Mouse (Mus musculus) embryonic facial prominence, embryonic 10.5 days (tissue): ENCODE results near the gene Abr. TPM values are rescaled to one million over a fixed set of nuclear protein-coding genes. Genes with fewer than 3 reads are reported as not detected.

Source experiments
- DNase-seq: peaks from one replicate; pipeline ENCODE4 v3.0.0-alpha.2; 2017; ENCODE audit warnings: low spot score
- H3K27ac ChIP-seq: fragments of 300-500 bp; sonication (generic); replicated peaks from 2 replicates; pipeline ENCODE4 v1.5.1; 2016; ENCODE audit warnings: mild to moderate bottlenecking
- H3K27me3 ChIP-seq: fragments of 300-500 bp; sonication (generic); replicated peaks from 2 replicates; pipeline ENCODE4 v1.6.1; 2016; ENCODE audit warnings: low read depth, mild to moderate bottlenecking; ENCODE audit not compliant: poor library complexity, severe bottlenecking
- H3K36me3 ChIP-seq: fragments of 300-500 bp; sonication (generic); replicated peaks from 2 replicates; pipeline ENCODE4 v1.6.1; 2016; ENCODE audit warnings: mild to moderate bottlenecking, moderate library complexity
- H3K4me1 ChIP-seq: fragments of 300-500 bp; sonication (generic); 2 replicates; pipeline ENCODE4 v1.6.1; 2016
- H3K4me3 ChIP-seq: fragments of 300-500 bp; sonication (generic); 2 replicates; pipeline ENCODE4 v1.5.1; 2016; ENCODE audit warnings: mild to moderate bottlenecking, moderate library complexity
- H3K9me3 ChIP-seq: fragments of 300-500 bp; sonication (generic); 2 replicates; pipeline ENCODE4 v1.6.1; 2016; ENCODE audit warnings: mild to moderate bottlenecking
- WGBS: fragments of 180-500 bp; shearing (Covaris S2); methylation state at CpG from one replicate; pipeline ENCODE4 v1.1.7; 2016; 5-methylcytosine and 5-hydroxymethylcytosine counted together
- polyA plus RNA-seq: library from polyadenylated mRNA; unstranded; fragments of >200 nt; fragmentation: Nextera tagmentation; extraction: Ambion mirVana; gene quantifications from 2 replicates; pipeline ENCODE4 v1.2.1, GENCODE M21; 2016

Abr gene
- polyA plus RNA-seq, 1 experiment from 2014 or later: 34.6 TPM

- no peak overlapping the region for H3K4me3 ChIP-seq
- WGBS: 90% methylated on average over 6 of the region's 6 CpGs
- no peak overlapping the region for H3K27ac ChIP-seq
- H3K9me3 ChIP-seq: no peaks in the 10 kb centered on the region
- H3K4me1 ChIP-seq: peaks cover 35% of the 10 kb centered on the region
- no peaks in the 10 kb centered on the region for H3K36me3 ChIP-seq
- H3K27me3 ChIP-seq: peaks cover 64% of the 10 kb centered on the region
- DNase-seq: no peak
Measured at GRCm38 (mm10) chr11:76618134-76618533, 4.0 kb downstream of the Abr start.

GRCm38 (mm10) chr11:76614246-76614645 lies 7.9 kb downstream of the Abr start:
- Histone ChIP-seq H3K36me3 (no peaks in the 10 kb centered on the region), H3K4me3 (no peak overlapping the region), H3K4me1 (peaks cover 27% of the 10 kb centered on the region), H3K9me3 (no peaks in the 10 kb centered on the region), H3K27me3 (peaks cover 27% of the 10 kb centered on the region), H3K27ac (no peak overlapping the region)
- 55% methylated on average over 2 of the region's 2 CpGs for WGBS
- no peak for DNase-seq

GRCm38 (mm10) chr11:76612638-76613104 lies 9.4 kb downstream of the Abr start:
- DNase-seq: peak; percentile 72
- no peaks in the 10 kb centered on the region for H3K9me3 ChIP-seq
- peak overlapping the region; percentile 65 for H3K27ac ChIP-seq
- H3K4me3 ChIP-seq: peak overlapping the region; percentile 64
- peaks cover 21% of the 10 kb centered on the region for H3K27me3 ChIP-seq
- peaks cover 27% of the 10 kb centered on the region for H3K4me1 ChIP-seq
- under 1% methylated on average over 19 of the region's 19 CpGs for WGBS
- H3K36me3 ChIP-seq: no peaks in the 10 kb centered on the region

- Histone ChIP-seq H3K27me3 (peaks cover 21% of the 10 kb centered on the region), H3K36me3 (no peaks in the 10 kb centered on the region), H3K4me3 (no peak overlapping the region), H3K9me3 (no peaks in the 10 kb centered on the region), H3K27ac (no peak overlapping the region), H3K4me1 (peaks cover 32% of the 10 kb centered on the region)
- no peak for DNase-seq
Measured at GRCm38 (mm10) chr11:76610948-76611347, 11.2 kb downstream of the Abr start.

- Histone ChIP-seq H3K4me3 (no peak overlapping the region), H3K9me3 (no peaks in the 10 kb centered on the region), H3K4me1 (peaks cover 10% of the 10 kb centered on the region), H3K36me3 (no peaks in the 10 kb centered on the region), H3K27me3 (no peaks in the 10 kb centered on the region), H3K27ac (0 out of 2 replicates have a peak overlapping the region, but pooled peaks have one; percentile 4)
- DNase-seq: no peak
- 63% methylated on average over 9 of the region's 9 CpGs for WGBS
Measured at GRCm38 (mm10) chr11:76606521-76606920, 15.6 kb downstream of the Abr start.

- no peak overlapping the region for H3K4me3 ChIP-seq
- no peaks in the 10 kb centered on the region; the same call in 1 of the 2 replicates for H3K4me1 ChIP-seq
- no peak overlapping the region for H3K27ac ChIP-seq
- no peaks in the 10 kb centered on the region for H3K27me3 ChIP-seq
- no peaks in the 10 kb centered on the region for H3K36me3 ChIP-seq
- DNase-seq: no peak
- WGBS: 41% methylated on average over 2 of the region's 2 CpGs
- H3K9me3 ChIP-seq: no peaks in the 10 kb centered on the region
Measured at GRCm38 (mm10) chr11:76599219-76599618, 22.9 kb downstream of the Abr start.

GRCm38 (mm10) chr11:76598757-76599156 lies 23.4 kb downstream of the Abr start:
- Histone ChIP-seq H3K27me3 (no peaks in the 10 kb centered on the region), H3K4me3 (no peak overlapping the region), H3K9me3 (no peaks in the 10 kb centered on the region), H3K36me3 (no peaks in the 10 kb centered on the region), H3K27ac (no peak overlapping the region), H3K4me1 (peaks cover 4% of the 10 kb centered on the region)
- DNase-seq: no peak
- WGBS: 79% methylated on average over 5 of the region's 5 CpGs

- H3K36me3 ChIP-seq: no peaks in the 10 kb centered on the region
- H3K27ac ChIP-seq: no peak overlapping the region
- 50% methylated on average over 4 of the region's 4 CpGs for WGBS
- H3K4me1 ChIP-seq: peaks cover 11% of the 10 kb centered on the region
- H3K9me3 ChIP-seq: no peaks in the 10 kb centered on the region
- no peak for DNase-seq
- H3K27me3 ChIP-seq: no peaks in the 10 kb centered on the region
- no peak overlapping the region for H3K4me3 ChIP-seq
Measured at GRCm38 (mm10) chr11:76593620-76594326, 28.3 kb downstream of the Abr start.

- 93% methylated on average over 5 of the region's 5 CpGs for WGBS
- DNase-seq: no peak
Measured at GRCm38 (mm10) chr11:76589746-76590145, 32.4 kb downstream of the Abr start.

GRCm38 (mm10) chr11:76588632-76589485 lies 33.3 kb downstream of the Abr start:
- H3K9me3 ChIP-seq: no peaks in the 10 kb centered on the region
- no peak for DNase-seq
- WGBS: 73% methylated on average over 10 of the region's 10 CpGs

More at GRCm38 (mm10) chr11:76589746-76590145, 32.4 kb downstream of the Abr start:
- Histone ChIP-seq H3K36me3 (no peaks in the 10 kb centered on the region), H3K4me3 (no peak overlapping the region), H3K27ac (no peak overlapping the region), H3K27me3 (no peaks in the 10 kb centered on the region; the same call in 1 of the 2 replicates), H3K9me3 (no peaks in the 10 kb centered on the region), H3K4me1 (peaks cover 11% of the 10 kb centered on the region)

GRCm38 (mm10) chr11:76588032-76588431 lies 34.1 kb downstream of the Abr start:
- DNase-seq: no peak
- Histone ChIP-seq H3K27ac (no peak overlapping the region), H3K36me3 (no peaks in the 10 kb centered on the region), H3K27me3 (no peaks in the 10 kb centered on the region; the same call in 1 of the 2 replicates), H3K9me3 (no peaks in the 10 kb centered on the region), H3K4me3 (no peak overlapping the region), H3K4me1 (peaks cover 3% of the 10 kb centered on the region; the same call in 1 of the 2 replicates)
- 91% methylated on average over 2 of the region's 2 CpGs for WGBS

More at GRCm38 (mm10) chr11:76588632-76589485, 33.3 kb downstream of the Abr start:
- Histone ChIP-seq H3K4me1 (peaks cover 8% of the 10 kb centered on the region), H3K27ac (no peak overlapping the region), H3K27me3 (no peaks in the 10 kb centered on the region; the same call in 1 of the 2 replicates), H3K4me3 (no peak overlapping the region), H3K36me3 (no peaks in the 10 kb centered on the region)

- Histone ChIP-seq H3K27me3 (no peaks in the 10 kb centered on the region; the same call in 1 of the 2 replicates), H3K9me3 (no peaks in the 10 kb centered on the region), H3K27ac (0 out of 2 replicates have a peak overlapping the region, but pooled peaks have one; percentile 40), H3K36me3 (no peaks in the 10 kb centered on the region), H3K4me1 (peaks cover 3% of the 10 kb centered on the region; the same call in 1 of the 2 replicates), H3K4me3 (no peak overlapping the region)
- DNase-seq: no peak
- WGBS: 82% methylated on average over 1 of the region's 1 CpGs
Measured at GRCm38 (mm10) chr11:76587333-76587732, 34.8 kb downstream of the Abr start.
